Mouse (Mus musculus): ENCODE results near the gene Fgfr2.

GRCm38 (mm10) chr7:131471551-131471950 is 1651.6 kb downstream of the Fgfr2 start:
- TF ChIP-seq POLR2A (IDR thresholded peaks at IDR 0.05; ENCODE audit: control insufficient read depth, low read depth, low read length) (no peak), CTCF (IDR thresholded peaks at IDR 0.05; ENCODE audit: control insufficient read depth, insufficient read depth, insufficient replicate concordance, low read depth, low read length) (no peak)
